Mouse (Mus musculus): ENCODE measurements around the gene Rnf151. TPM values are rescaled to one million over a fixed set of nuclear protein-coding genes. Genes with fewer than 3 reads are reported as not detected.
"Not testable (repeated sequence)": the region's sequence is repeated elsewhere in the genome, so short reads cannot be mapped to it uniquely, and the experiment has no call there.

Gene Rnf151
- polyA plus RNA-seq, 1 experiment from 2014 or later: 0.15 TPM

DNA sequence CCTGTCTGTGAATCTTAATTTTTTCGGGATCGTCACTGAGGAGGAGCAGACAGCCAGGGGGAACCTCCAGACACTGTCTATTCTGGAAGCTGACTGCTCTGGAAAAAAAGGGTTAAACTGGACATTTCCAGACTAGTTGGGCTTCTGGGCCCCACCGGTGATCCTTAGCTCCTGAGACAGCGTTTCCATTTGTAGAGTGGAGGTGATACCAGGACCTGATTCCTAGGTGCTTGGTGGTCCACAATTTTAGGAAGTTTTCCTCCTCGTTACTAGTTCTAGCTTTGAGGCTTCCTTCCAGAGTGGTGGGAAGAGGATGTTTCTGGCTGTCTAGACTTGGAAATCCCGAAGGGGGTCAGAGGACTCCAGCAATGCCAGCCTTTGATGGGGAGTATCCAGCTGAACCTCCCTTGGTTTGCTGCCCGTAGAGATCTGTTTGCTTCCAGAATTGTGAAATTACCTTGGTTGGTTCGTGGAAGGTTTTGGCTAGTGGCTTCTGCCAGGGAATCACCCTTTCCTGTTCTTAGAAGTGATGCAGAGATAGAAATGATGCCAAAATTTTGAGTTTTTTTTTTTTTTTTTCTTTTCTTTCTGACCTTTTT is 47.5 kb downstream of the Rnf151 start:
- H3K4me1 ChIP-seq (replicated peaks; ENCODE audit: control insufficient read depth, insufficient read depth, low read length): peaks cover 26% of the 10 kb centered on the region
- no peak for ATAC-seq (replicated peaks; ENCODE audit: low FRiP score, low TSS enrichment, low read depth)
- peak overlapping the region; percentile 92 for H3K4me2 ChIP-seq (ENCODE audit: low read length)
- no peaks in the 10 kb centered on the region for H3K36me3 ChIP-seq (ENCODE audit: control insufficient read depth, insufficient read depth, low read length)
- 9% methylated on average over 8 of the region's 8 CpGs for WGBS
- peak overlapping the region; percentile 91 for H3K9ac ChIP-seq (ENCODE audit: low read length)
- H3K27me3 ChIP-seq (replicated peaks; ENCODE audit: control insufficient read depth, insufficient read depth, low read length): no peaks in the 10 kb centered on the region
- H3K4me3 ChIP-seq (ENCODE audit: low read depth, low read length): peak overlapping the region; percentile 98
- no peaks in the 10 kb centered on the region for H3K9me3 ChIP-seq (ENCODE audit: control insufficient read depth, low read length)
- H3K27ac ChIP-seq (ENCODE audit: low read depth): peak overlapping the region; percentile 81; the same call in 1 of the 2 replicates
- DNase-seq (ENCODE audit: low spot score): no peak

DNA sequence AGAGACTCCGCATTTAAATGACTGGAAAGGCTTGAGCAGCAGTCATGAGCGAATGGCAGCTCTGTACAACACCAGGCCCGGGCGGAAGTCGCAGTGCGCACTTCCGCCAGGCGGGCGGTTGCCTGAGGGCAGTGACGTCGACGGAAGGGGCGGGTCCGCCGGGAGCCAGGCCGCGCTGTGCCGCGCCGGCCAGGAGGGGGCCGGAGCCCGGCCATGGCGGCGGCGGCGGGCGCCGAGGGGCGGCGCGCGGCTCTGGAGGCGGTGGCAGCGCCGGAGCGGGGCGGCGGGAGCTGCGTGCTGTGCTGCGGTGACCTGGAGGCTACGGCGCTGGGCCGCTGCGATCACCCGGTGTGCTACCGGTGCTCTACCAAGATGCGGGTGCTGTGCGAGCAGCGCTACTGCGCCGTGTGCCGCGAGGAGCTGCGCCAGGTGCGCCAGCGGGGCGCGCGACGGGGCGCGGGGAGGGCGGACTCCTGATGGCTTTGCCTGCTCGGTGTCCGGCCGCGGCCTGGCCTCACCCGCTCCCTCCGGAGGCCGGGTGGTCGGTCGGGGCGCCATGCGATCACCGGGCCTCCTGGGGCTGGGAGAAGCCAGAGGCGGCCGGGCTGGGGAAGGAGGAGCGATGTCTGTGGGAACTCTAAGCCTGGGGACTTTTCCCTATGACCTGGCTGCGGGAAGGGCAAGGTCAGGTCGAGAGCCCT is 48.2 kb downstream of the Rnf151 start, which contains the start of gene Zfp598:
Gene Zfp598 (plus strand): TSS at position 143 of the 701 bp plus-strand sequence.
- H3K4me3 ChIP-seq (ENCODE audit: low read depth, low read length): peak within 1 kb of the TSS; percentile 98
- peak within 1 kb of the TSS; percentile 91 for H3K9ac ChIP-seq (ENCODE audit: low read length)
- no peaks in the 10 kb centered on the region for H3K9me3 ChIP-seq (ENCODE audit: control insufficient read depth, low read length)
- WGBS: 0% methylated on average over 77 of the region's 80 CpGs
- peak within 1 kb of the TSS; percentile 81 for H3K27ac ChIP-seq (ENCODE audit: low read depth)
- H3K27me3 ChIP-seq (replicated peaks; ENCODE audit: control insufficient read depth, insufficient read depth, low read length): no peaks in the 10 kb centered on the region
- H3K36me3 ChIP-seq (ENCODE audit: control insufficient read depth, insufficient read depth, low read length): no peaks in the 10 kb centered on the region
- DNase-seq (ENCODE audit: low spot score): peak; percentile 97
- peaks cover 26% of the 10 kb centered on the region for H3K4me1 ChIP-seq (replicated peaks; ENCODE audit: control insufficient read depth, insufficient read depth, low read length)
- ATAC-seq (replicated peaks; ENCODE audit: low FRiP score, low TSS enrichment, low read depth): peak; percentile 98
- peak within 1 kb of the TSS; percentile 92 for H3K4me2 ChIP-seq (ENCODE audit: low read length)

DNA sequence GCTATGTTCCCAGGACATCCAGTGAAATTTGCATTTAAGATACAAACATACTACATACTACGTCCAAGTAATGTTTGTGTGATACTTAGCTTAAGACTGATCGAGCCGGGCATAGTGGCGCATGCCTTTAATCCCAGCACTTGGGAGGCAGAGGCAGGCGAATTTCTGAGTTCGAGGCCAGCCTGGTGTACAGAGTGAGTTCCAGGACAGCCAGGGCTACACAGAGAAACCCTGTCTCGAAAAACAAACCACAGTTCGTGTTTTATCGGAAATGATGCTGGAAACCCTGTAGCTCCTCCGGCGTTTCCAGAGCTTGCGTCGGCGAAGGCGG is 48.7 kb downstream of the Rnf151 start:
- DNase-seq (ENCODE audit: low spot score); H3K27me3 ChIP-seq (replicated peaks; ENCODE audit: control insufficient read depth, insufficient read depth, low read length); H3K36me3 ChIP-seq (ENCODE audit: control insufficient read depth, insufficient read depth, low read length); H3K9me3 ChIP-seq (ENCODE audit: control insufficient read depth, low read length): not testable (repeated sequence)
- WGBS: 9% methylated on average over 15 of the region's 15 CpGs
- Histone ChIP-seq H3K4me1 (replicated peaks; ENCODE audit: control insufficient read depth, insufficient read depth, low read length) (peaks cover 26% of the 10 kb centered on the region), H3K4me2 (ENCODE audit: low read length) (peak overlapping the region; percentile 92), H3K27ac (ENCODE audit: low read depth) (peak overlapping the region; percentile 54; the same call in 1 of the 2 replicates), H3K9ac (ENCODE audit: low read length) (peak overlapping the region; percentile 91), H3K4me3 (ENCODE audit: low read depth, low read length) (peak overlapping the region; percentile 98)
- peak; percentile 18 for ATAC-seq (replicated peaks; ENCODE audit: low FRiP score, low TSS enrichment, low read depth)

DNA sequence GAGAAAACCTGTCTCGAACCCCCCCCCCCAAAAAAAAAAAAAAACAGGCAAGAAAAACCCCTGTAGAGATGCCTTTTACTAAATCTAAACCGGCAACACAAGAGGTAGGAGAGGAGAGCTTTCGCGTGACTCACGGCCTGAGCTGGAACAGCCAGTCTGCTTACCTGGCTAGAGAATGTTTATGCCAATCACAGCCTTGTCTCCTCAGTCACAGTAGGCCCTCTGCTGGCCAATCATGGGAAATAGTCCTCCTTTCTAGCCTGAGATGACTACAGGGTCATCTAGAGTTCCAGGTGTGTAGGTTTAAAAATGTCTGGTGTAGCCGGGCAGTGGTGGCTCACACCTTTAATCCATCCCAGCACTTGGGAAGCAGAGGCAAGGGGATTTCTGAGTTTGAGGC is 50.4 kb downstream of the Rnf151 start:
- Histone ChIP-seq H3K27me3 (replicated peaks; ENCODE audit: control insufficient read depth, insufficient read depth, low read length) (no peaks in the 10 kb centered on the region), H3K4me1 (replicated peaks; ENCODE audit: control insufficient read depth, insufficient read depth, low read length) (peaks cover 25% of the 10 kb centered on the region), H3K9ac (ENCODE audit: low read length) (no peak overlapping the region), H3K4me3 (ENCODE audit: low read depth, low read length) (no peak overlapping the region), H3K27ac (ENCODE audit: low read depth) (no peak overlapping the region), H3K9me3 (ENCODE audit: control insufficient read depth, low read length) (no peaks in the 10 kb centered on the region), H3K4me2 (ENCODE audit: low read length) (no peak overlapping the region), H3K36me3 (ENCODE audit: control insufficient read depth, insufficient read depth, low read length) (no peaks in the 10 kb centered on the region)
- WGBS: 25% methylated on average over 6 of the region's 6 CpGs
- ATAC-seq (replicated peaks; ENCODE audit: low FRiP score, low TSS enrichment, low read depth) (0 out of 2 replicates have a peak, but pooled peaks have one; percentile 3), DNase-seq (ENCODE audit: low spot score) (peak; percentile 63)

DNA sequence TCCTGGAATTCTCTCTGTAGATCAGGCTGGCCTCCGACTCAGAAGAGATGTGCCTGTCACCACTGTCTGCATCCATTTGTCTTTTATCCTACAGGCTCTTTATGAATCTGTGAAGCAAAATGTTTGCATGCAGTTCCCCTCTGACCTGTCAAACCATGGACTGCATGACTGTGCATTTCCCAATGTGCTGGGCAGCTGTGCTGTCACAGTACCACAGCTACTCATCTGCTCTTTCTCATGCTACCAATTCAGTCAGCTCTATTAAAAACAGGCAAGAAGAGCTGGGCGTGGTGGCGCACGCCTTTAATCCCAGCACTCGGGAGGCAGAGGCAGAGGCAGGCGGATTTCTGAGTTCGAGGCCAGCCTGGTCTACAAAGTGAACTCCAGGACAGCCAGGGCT is 50.9 kb downstream of the Rnf151 start:
- H3K36me3 ChIP-seq (ENCODE audit: control insufficient read depth, insufficient read depth, low read length); ATAC-seq (replicated peaks; ENCODE audit: low FRiP score, low TSS enrichment, low read depth); H3K9me3 ChIP-seq (ENCODE audit: control insufficient read depth, low read length); H3K27me3 ChIP-seq (replicated peaks; ENCODE audit: control insufficient read depth, insufficient read depth, low read length); H3K4me3 ChIP-seq (ENCODE audit: low read depth, low read length); H3K4me2 ChIP-seq (ENCODE audit: low read length); H3K9ac ChIP-seq (ENCODE audit: low read length); DNase-seq (ENCODE audit: low spot score); H3K27ac ChIP-seq (ENCODE audit: low read depth): not testable (repeated sequence)
- 65% methylated on average over 7 of the region's 7 CpGs for WGBS
- H3K4me1 ChIP-seq (replicated peaks; ENCODE audit: control insufficient read depth, insufficient read depth, low read length): peaks cover 21% of the 10 kb centered on the region

Other genes with a start within 250 kb of the Rnf151 start
- 23.2 and 23.8 TPM in 2 replicates for gene E4f1, start 247.8 kb downstream of the Rnf151 start, polyA plus RNA-seq (2014; fragmentation: Nextera tagmentation; extraction: Ambion mirVana)
- 73.1 and 81.0 TPM in 2 replicates for gene Pgp, start 247.7 kb downstream of the Rnf151 start, polyA plus RNA-seq (2014; fragmentation: Nextera tagmentation; extraction: Ambion mirVana)
- gene Bricd5, start 244.2 kb downstream of the Rnf151 start, polyA plus RNA-seq (2014; fragmentation: Nextera tagmentation; extraction: Ambion mirVana): 0.50 and 0.53 TPM in 2 replicates
- 32.3 and 32.7 TPM in 2 replicates for gene Mlst8, start 239.0 kb downstream of the Rnf151 start, polyA plus RNA-seq (2014; fragmentation: Nextera tagmentation; extraction: Ambion mirVana)
- gene Caskin1, start 229.5 kb downstream of the Rnf151 start, polyA plus RNA-seq (2014; fragmentation: Nextera tagmentation; extraction: Ambion mirVana): 2.1 and 2.8 TPM in 2 replicates
- 97.3 and 104 TPM in 2 replicates for gene Traf7, start 190.1 kb downstream of the Rnf151 start, polyA plus RNA-seq (2014; fragmentation: Nextera tagmentation; extraction: Ambion mirVana)
- 2.6 and 5.7 TPM in 2 replicates for gene Rab26, start 183.9 kb downstream of the Rnf151 start, polyA plus RNA-seq (2014; fragmentation: Nextera tagmentation; extraction: Ambion mirVana)
- gene Pkd1, start 168.2 kb downstream of the Rnf151 start, polyA plus RNA-seq (2014; fragmentation: Nextera tagmentation; extraction: Ambion mirVana): 26.8 and 28.4 TPM in 2 replicates
- gene Tsc2, start 85.4 kb downstream of the Rnf151 start, polyA plus RNA-seq (2014; fragmentation: Nextera tagmentation; extraction: Ambion mirVana): 55.8 and 59.3 TPM in 2 replicates
- 18.6 and 22.9 TPM in 2 replicates for gene Nthl1, start 85.4 kb downstream of the Rnf151 start, polyA plus RNA-seq (2014; fragmentation: Nextera tagmentation; extraction: Ambion mirVana)
- gene Slc9a3r2, start 67.7 kb downstream of the Rnf151 start, polyA plus RNA-seq (2014; fragmentation: Nextera tagmentation; extraction: Ambion mirVana): 51.7 and 58.2 TPM in 2 replicates
- gene Npw, start 59.6 kb downstream of the Rnf151 start, polyA plus RNA-seq (2014; fragmentation: Nextera tagmentation; extraction: Ambion mirVana): not detected in 2 replicates
- gene Zfp598, start 48.4 kb downstream of the Rnf151 start, polyA plus RNA-seq (2014; fragmentation: Nextera tagmentation; extraction: Ambion mirVana): 28.0 and 30.6 TPM in 2 replicates
- gene Syngr3, start 28.1 kb downstream of the Rnf151 start, polyA plus RNA-seq (2014; fragmentation: Nextera tagmentation; extraction: Ambion mirVana): 7.5 and 7.7 TPM in 2 replicates
- 48.1 and 48.5 TPM in 2 replicates for gene Gfer, start 21.9 kb downstream of the Rnf151 start, polyA plus RNA-seq (2014; fragmentation: Nextera tagmentation; extraction: Ambion mirVana)
- 6.4 and 7.2 TPM in 2 replicates for gene Noxo1, start 21.8 kb downstream of the Rnf151 start, polyA plus RNA-seq (2014; fragmentation: Nextera tagmentation; extraction: Ambion mirVana)
- 86.2 and 90.1 TPM in 2 replicates for gene Tbl3, start 10.4 kb downstream of the Rnf151 start, polyA plus RNA-seq (2014; fragmentation: Nextera tagmentation; extraction: Ambion mirVana)
- gene Rps2, start 53 bp upstream of the Rnf151 start, polyA plus RNA-seq (2014; fragmentation: Nextera tagmentation; extraction: Ambion mirVana): 1,745 and 1,859 TPM in 2 replicates
- 258 and 296 TPM in 2 replicates for gene Ndufb10, start 6.4 kb upstream of the Rnf151 start, polyA plus RNA-seq (2014; fragmentation: Nextera tagmentation; extraction: Ambion mirVana)
- gene Rpl3l, start 9.8 kb upstream of the Rnf151 start, polyA plus RNA-seq (2014; fragmentation: Nextera tagmentation; extraction: Ambion mirVana): not detected in 2 replicates
- 32.3 and 33.9 TPM in 2 replicates for gene Msrb1, start 18.6 kb upstream of the Rnf151 start, polyA plus RNA-seq (2014; fragmentation: Nextera tagmentation; extraction: Ambion mirVana)
- gene Hs3st6, start 34.9 kb upstream of the Rnf151 start, polyA plus RNA-seq (2014; fragmentation: Nextera tagmentation; extraction: Ambion mirVana): 0.24 and 1.1 TPM in 2 replicates
- not detected in 2 replicates for gene Meiob, start 86.2 kb upstream of the Rnf151 start, polyA plus RNA-seq (2014; fragmentation: Nextera tagmentation; extraction: Ambion mirVana)
- 35.5 and 39.1 TPM in 2 replicates for gene Hagh, start 122.1 kb upstream of the Rnf151 start, polyA plus RNA-seq (2014; fragmentation: Nextera tagmentation; extraction: Ambion mirVana)
- gene Fahd1, start 132.3 kb upstream of the Rnf151 start, polyA plus RNA-seq (2014; fragmentation: Nextera tagmentation; extraction: Ambion mirVana): 30.4 and 33.9 TPM in 2 replicates
- 0.63 and 0.84 TPM in 2 replicates for gene Igfals, start 147.9 kb upstream of the Rnf151 start, polyA plus RNA-seq (2014; fragmentation: Nextera tagmentation; extraction: Ambion mirVana)
- gene Nubp2, start 168.3 kb upstream of the Rnf151 start, polyA plus RNA-seq (2014; fragmentation: Nextera tagmentation; extraction: Ambion mirVana): 58.8 and 61.9 TPM in 2 replicates
- 36.3 and 37.0 TPM in 2 replicates for gene Spsb3, start 168.6 kb upstream of the Rnf151 start, polyA plus RNA-seq (2014; fragmentation: Nextera tagmentation; extraction: Ambion mirVana)
- 21.6 and 24.1 TPM in 2 replicates for gene Eme2, start 177.0 kb upstream of the Rnf151 start, polyA plus RNA-seq (2014; fragmentation: Nextera tagmentation; extraction: Ambion mirVana)
- gene Mrps34, start 177.1 kb upstream of the Rnf151 start, polyA plus RNA-seq (2014; fragmentation: Nextera tagmentation; extraction: Ambion mirVana): 100 and 110 TPM in 2 replicates
- gene Nme3, start 178.4 kb upstream of the Rnf151 start, polyA plus RNA-seq (2014; fragmentation: Nextera tagmentation; extraction: Ambion mirVana): 86.4 and 90.7 TPM in 2 replicates
- 36.0 and 40.7 TPM in 2 replicates for gene Mapk8ip3, start 218.9 kb upstream of the Rnf151 start, polyA plus RNA-seq (2014; fragmentation: Nextera tagmentation; extraction: Ambion mirVana)
- 125 and 143 TPM in 2 replicates for gene Jpt2, start 242.6 kb upstream of the Rnf151 start, polyA plus RNA-seq (2014; fragmentation: Nextera tagmentation; extraction: Ambion mirVana)

Measured in intestine, embryonic 14.5 days (tissue).